In the genomic region with DNA sequence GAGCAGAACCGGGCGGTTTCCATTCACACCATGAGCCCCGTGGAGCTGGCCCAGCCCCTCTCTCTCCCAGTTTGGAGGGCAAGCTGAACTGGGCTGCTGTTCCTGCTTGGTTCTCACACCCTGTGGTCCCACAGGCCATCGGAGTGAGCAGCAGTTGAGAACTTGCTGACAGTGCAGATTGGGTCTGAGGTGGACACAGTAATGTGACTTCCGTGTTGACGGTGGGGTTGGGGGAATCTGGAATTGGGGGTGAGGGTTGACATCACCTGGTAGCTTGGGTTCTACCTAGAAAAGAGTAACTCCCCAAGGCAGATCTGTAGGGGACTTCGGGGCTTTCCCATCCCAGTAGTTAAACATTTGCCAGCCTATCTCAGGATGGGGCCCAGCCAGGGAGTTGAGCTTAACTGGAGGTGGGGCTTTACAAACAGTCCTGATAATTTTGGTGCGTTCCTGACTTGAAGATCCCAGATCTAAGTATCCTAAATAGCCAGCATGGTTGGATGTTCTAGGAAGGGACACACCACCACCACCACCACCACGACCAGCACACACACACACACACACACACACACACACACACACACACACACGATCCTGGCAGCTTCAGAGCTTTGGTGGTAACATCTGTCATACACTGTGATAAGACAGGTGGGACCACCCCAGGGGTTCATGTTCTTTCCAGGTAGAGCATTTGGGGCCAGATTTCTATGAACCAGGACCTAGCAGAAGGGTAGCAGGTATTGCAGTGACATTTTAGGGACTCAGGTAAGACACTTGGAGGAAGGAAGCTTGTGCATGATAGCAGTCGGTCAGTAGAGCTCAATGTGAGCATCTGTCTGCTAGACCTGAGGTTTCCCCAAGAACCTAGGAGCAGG, we compare ENCODE assay signal across 9 mouse cellular contexts. TPM values are rescaled to one million over a fixed set of nuclear protein-coding genes. Genes with fewer than 3 reads are reported as not detected.
DNase-seq lines count a peak whose midpoint lies in the region; ATAC-seq and TF ChIP-seq lines count a peak whose summit lies in the region.
"Had no signal": no experiment of that assay in that cellular context is flagged by ENCODE, and none has a peak within 500 bp of the region (broad histone marks: within the 10 kb centered on the region; RNA-seq: fewer than 3 reads in every experiment).

No protein-coding gene starts in this region.

- dilution Hi-C loops in CH12.LX (cut with MboI; ENCODE audit: extremely low pct_ligation_motif_present, extremely low pct_unique_long_range_greater_than_20kb, low sequenced_read_pairs), result no loop called here

- peaks cover 40% of the 10 kb centered on the region for H3K36me3 ChIP-seq in heart, embryonic 12.5 days
- no peaks in the 10 kb centered on the region for H3K36me3 ChIP-seq in CH12.LX (replicated peaks in 1 of 2; ENCODE audit: control insufficient read depth in 1 of 2, insufficient read depth in 1 of 2, low read length in 1 of 2)
- H3K36me3 ChIP-seq in hindbrain, postnatal 0 days (ENCODE audit: insufficient read depth, low read length), result no peaks in the 10 kb centered on the region

- ATAC-seq in heart, embryonic 12.5 days (ENCODE audit: insufficient number of reproducible peaks, low FRiP score), result no peak; the same call in 1 of the 2 replicates
- no peak for ATAC-seq in megakaryocyte progenitor cell, adult 5-6 weeks (replicated peaks; ENCODE audit: poor library complexity)
- ATAC-seq in hindbrain, postnatal 0 days, result no peak

- no peak for TF ChIP-seq RAD21 in CH12.LX (IDR thresholded peaks at IDR 0.05; ENCODE audit: low read depth, low read length)

- peak overlapping the region; percentile 38 for H3K9ac ChIP-seq in heart, embryonic 12.5 days
- H3K9ac ChIP-seq in CH12.LX (ENCODE audit: insufficient read depth, low read depth), result no peak overlapping the region
- H3K9ac ChIP-seq in hindbrain, postnatal 0 days (replicated peaks; ENCODE audit: low read length), result no peak overlapping the region

- no peaks in the 10 kb centered on the region for H3K9me3 ChIP-seq in heart, embryonic 12.5 days (replicated peaks)
- H3K9me3 ChIP-seq in CH12.LX (replicated peaks; ENCODE audit: low read length), result no peaks in the 10 kb centered on the region
- no peaks in the 10 kb centered on the region for H3K9me3 ChIP-seq in hindbrain, postnatal 0 days (ENCODE audit: low read length)

- H3K4me2 ChIP-seq in heart, embryonic 12.5 days, result peak overlapping the region; percentile 28
- H3K4me2 ChIP-seq in CH12.LX (ENCODE audit: insufficient read depth, low read depth, poor library complexity, severe bottlenecking), result no peak overlapping the region
- no peak overlapping the region for H3K4me2 ChIP-seq in hindbrain, postnatal 0 days (ENCODE audit: low read depth, low read length)

- no peak for TF ChIP-seq POLR2A in CH12.LX (IDR thresholded peaks at IDR 0.05; ENCODE audit: low read depth, low read length)

- H3K4me3 ChIP-seq in heart, embryonic 12.5 days, result no peak overlapping the region
- no peak overlapping the region for H3K4me3 ChIP-seq in CH12.LX (replicated peaks in 1 of 3; ENCODE audit: low read depth in 2 of 3, low read length in 2 of 3, poor library complexity in 1 of 3)
- H3K4me3 ChIP-seq in hindbrain, postnatal 0 days (ENCODE audit: low read length), result no peak overlapping the region

- WGBS in heart, embryonic 12.5 days, result 36% methylated on average over 11 of the region's 11 CpGs
- 59% methylated on average over 11 of the region's 11 CpGs for WGBS in hindbrain, postnatal 0 days

- H3K27ac ChIP-seq in heart, embryonic 12.5 days (ENCODE audit: poor library complexity, severe bottlenecking), result peak overlapping the region; percentile 82
- H3K27ac ChIP-seq in CH12.LX (ENCODE audit: insufficient read depth, low read depth), result no peak overlapping the region
- H3K27ac ChIP-seq in hindbrain, postnatal 0 days, result no peak overlapping the region

- TF ChIP-seq EP300 in CH12.LX (IDR thresholded peaks at IDR 0.05; ENCODE audit: low read length), result no peak

- H3K4me1 ChIP-seq in heart, embryonic 12.5 days (replicated peaks), result peaks cover 33% of the 10 kb centered on the region
- peaks cover 18 to 39% of the 10 kb centered on the region in 2 experiments for H3K4me1 ChIP-seq in CH12.LX (ENCODE audit: control insufficient read depth in 1 of 2, insufficient read depth in 2 of 2)
- H3K4me1 ChIP-seq in hindbrain, postnatal 0 days (ENCODE audit: insufficient read depth, low read length), result peaks cover 14% of the 10 kb centered on the region; the same call in 1 of the 2 replicates

- no peaks in the 10 kb centered on the region for H3K27me3 ChIP-seq in heart, embryonic 12.5 days (replicated peaks)
- H3K27me3 ChIP-seq in CH12.LX (replicated peaks), result peaks cover 1% of the 10 kb centered on the region
- no peaks in the 10 kb centered on the region for H3K27me3 ChIP-seq in hindbrain, postnatal 0 days (ENCODE audit: insufficient read depth, low read length)

- H3K79me2 ChIP-seq in CH12.LX (replicated peaks; ENCODE audit: control insufficient read depth, extremely low read depth, insufficient read depth, poor library complexity, severe bottlenecking), result no peaks in the 10 kb centered on the region

- no peak for DNase-seq in heart, adult 18-20 months
- DNase-seq in CH12.LX (ENCODE audit: extremely low read depth), result no peak
- DNase-seq in cerebellum, postnatal 10 days, result peak; percentile 79 to 84
- DNase-seq in kidney, postnatal 25 days, result peak; percentile 58 to 74
- no peak for DNase-seq in hindbrain, postnatal 0 days (ENCODE audit: low spot score)
- no peak for DNase-seq in left cerebral cortex, adult 9 months (ENCODE audit: low spot score in 2 of 2)

- TF ChIP-seq CTCF in CH12.LX (conservative IDR thresholded peaks at IDR 0.05 in 1 of 2, IDR thresholded peaks at IDR 0.05 in 1 of 2; ENCODE audit: low read depth in 2 of 2, low read length in 2 of 2), result no peak
- TF ChIP-seq CTCF in hindbrain, postnatal 0 days (IDR thresholded peaks at IDR 0.05; ENCODE audit: low read depth), result no peak

- in situ Hi-C loops in CH12.LX (cut with MboI; ENCODE audit: low pct_ligation_motif_present, low pct_unique_long_range_greater_than_20kb, low sequenced_read_pairs), result no loop called here

TF ChIP-seq in CH12.LX, 34 proteins besides CTCF, POLR2A, EP300 and RAD21:
- no peak for TF ChIP-seq MAX (IDR thresholded peaks at IDR 0.05; ENCODE audit: low read length)
- peak; percentile 91 for TF ChIP-seq MAFK (IDR thresholded peaks at IDR 0.05; ENCODE audit: insufficient replicate concordance, low read length)

RNA-seq across cellular contexts. Expression of a gene that starts 16.6 kb away (rescaled TPM):
- polyA plus RNA-seq in heart, embryonic 12.5 days (2016; fragmentation: Nextera tagmentation; extraction: Ambion mirVana), result 26.6 and 26.7 TPM in 2 replicates
- total RNA-seq in heart, adult 18-20 months (2021), result 1 to 10 TPM; 5.1 to 7.5 TPM
- total RNA-seq in CH12.LX (2012; rRNA removed), result not detected in 2 replicates
- not detected in 2 replicates for total RNA-seq in CH12.LX (2014; rRNA removed)
- not detected in 2 replicates for polyA plus RNA-seq in CH12.LX (2012; ENCODE audit: insufficient read length, low read depth)
- not detected in 2 replicates for total RNA-seq in megakaryocyte progenitor cell, adult 5-6 weeks (2015)
- total RNA-seq in megakaryocyte progenitor cell, adult 5-6 weeks (2017), result 0.67 TPM in 1 of 2 replicates, not detected in the other
- 12.8 and 14.1 TPM in 2 replicates for total RNA-seq in hindbrain, postnatal 0 days (2014; rRNA removed)
- 7.5 and 7.8 TPM in 2 replicates for polyA plus RNA-seq in hindbrain, postnatal 0 days (2015; fragmentation: Nextera tagmentation; extraction: Ambion mirVana)
- total RNA-seq: hematopoietic stem cell, adult 5-6 weeks had no signal

RNA-seq across cellular contexts. Expression of a gene that starts 22.2 kb away (rescaled TPM):
- 0.40 and 0.41 TPM in 2 replicates for polyA plus RNA-seq in heart, embryonic 12.5 days (2016; fragmentation: Nextera tagmentation; extraction: Ambion mirVana)
- total RNA-seq in heart, adult 18-20 months (2021), result under 1 TPM; 0.62 to 0.98 TPM
- total RNA-seq in CH12.LX (2012; rRNA removed), result 0.13 and 0.17 TPM in 2 replicates
- 0.18 and 0.32 TPM in 2 replicates for total RNA-seq in CH12.LX (2014; rRNA removed)
- 1.0 TPM in 2 replicates for polyA plus RNA-seq in CH12.LX (2012; ENCODE audit: insufficient read length, low read depth)
- 7.7 and 8.9 TPM in 2 replicates for total RNA-seq in megakaryocyte progenitor cell, adult 5-6 weeks (2015)
- total RNA-seq in megakaryocyte progenitor cell, adult 5-6 weeks (2017), result 14.2 and 29.7 TPM in 2 replicates
- total RNA-seq in hindbrain, postnatal 0 days (2014; rRNA removed), result 1.1 and 2.6 TPM in 2 replicates
- polyA plus RNA-seq in hindbrain, postnatal 0 days (2015; fragmentation: Nextera tagmentation; extraction: Ambion mirVana), result 1.4 and 1.5 TPM in 2 replicates

Comparison
In these comparisons a context has a peak if more than half of its experiments do, and no peak if none do; other contexts are left out.
1. DNase-seq: peak in cerebellum, postnatal 10 days (2 of 2) and kidney, postnatal 25 days (2 of 2); none in heart, adult 18-20 months (0 of 2), CH12.LX (single experiment), hindbrain, postnatal 0 days (single experiment) and left cerebral cortex, adult 9 months (0 of 2).